Mouse (Mus musculus) monocyte, adult 5-6 weeks (primary cell): ENCODE data around the gene 2300003K06Rik. TPM values are rescaled to one million over a fixed set of nuclear protein-coding genes. Genes with fewer than 3 reads are reported as not detected.
"Not testable (repeated sequence)": the region's sequence is repeated elsewhere in the genome, so short reads cannot be mapped to it uniquely, and the experiment has no call there.

ENCODE experiments used
- ATAC-seq: fragments of 153-309, 156-312 bp; replicated peaks from 2 replicates; pipeline ENCODE4 v1.8.0; 2017; ENCODE audit warnings: mild to moderate bottlenecking; ENCODE audit not compliant: low TSS enrichment, insufficient number of reproducible peaks, severe bottlenecking, poor library complexity, low FRiP score
- total RNA-seq: library from RNA; stranded (forward); fragments of 200-1000, 200-491, 200-594 nt; gene quantifications from 3 replicates; pipeline ENCODE4 v1.2.3, GENCODE M21; 2017

2300003K06Rik gene
- not detected in 3 replicates for total RNA-seq

GRCm38 (mm10) chr11:99837966-99838365 lies at the start of gene 2300003K06Rik:
Gene 2300003K06Rik (minus strand): TSS chr11:99838066.
- ATAC-seq: no peak

- not testable (repeated sequence) for ATAC-seq
Measured at GRCm38 (mm10) chr11:99878887-99879286, 41.0 kb upstream of the 2300003K06Rik start, which contains the start of gene Gm11567. Gene Gm11567 (plus strand): TSS chr11:99879187.

- ATAC-seq: not testable (repeated sequence)
Measured at GRCm38 (mm10) chr11:99873089-99873488, 35.2 kb upstream of the 2300003K06Rik start, which contains the start of gene Krtap9-1. Gene Krtap9-1 (plus strand): TSS chr11:99873389.

- not testable (repeated sequence) for ATAC-seq
Measured at GRCm38 (mm10) chr11:99864176-99864575, 26.3 kb upstream of the 2300003K06Rik start, which contains the start of gene Gm11559. Gene Gm11559 (plus strand): TSS chr11:99864476.

GRCm38 (mm10) chr11:99858761-99859160 lies 20.9 kb upstream of the 2300003K06Rik start:
- no peak for ATAC-seq

- no peak for ATAC-seq
Measured at GRCm38 (mm10) chr11:99857617-99858016, 19.8 kb upstream of the 2300003K06Rik start, which contains the start of gene Gm11568. Gene Gm11568 (plus strand): TSS chr11:99857917.

GRCm38 (mm10) chr11:99854121-99854520 lies 16.3 kb upstream of the 2300003K06Rik start:
- no peak for ATAC-seq

- no peak for ATAC-seq
Measured at GRCm38 (mm10) chr11:99851508-99851907, 13.6 kb upstream of the 2300003K06Rik start, which contains the start of gene Krtap4-16. Gene Krtap4-16 (minus strand): TSS chr11:99851608.

GRCm38 (mm10) chr11:99846746-99847145 lies 8.9 kb upstream of the 2300003K06Rik start:
- ATAC-seq: no peak

- no peak for ATAC-seq
Measured at GRCm38 (mm10) chr11:99842185-99842584, 4.3 kb upstream of the 2300003K06Rik start.

- ATAC-seq: not testable (repeated sequence)
Measured at GRCm38 (mm10) chr11:99815566-99815965, 22.3 kb downstream of the 2300003K06Rik start, which contains the start of gene Gm11564. Gene Gm11564 (minus strand): TSS chr11:99815666.

- not testable (repeated sequence) for ATAC-seq
Measured at GRCm38 (mm10) chr11:99809792-99810191, 28.1 kb downstream of the 2300003K06Rik start, which contains the start of gene Krtap4-13. Gene Krtap4-13 (minus strand): TSS chr11:99809892.

- not testable (repeated sequence) for ATAC-seq
Measured at GRCm38 (mm10) chr11:99804346-99804745, 33.5 kb downstream of the 2300003K06Rik start, which contains the start of gene Gm11554. Gene Gm11554 (minus strand): TSS chr11:99804446.

- ATAC-seq: not testable (repeated sequence)
Measured at GRCm38 (mm10) chr11:99798832-99799231, 39.0 kb downstream of the 2300003K06Rik start, which contains the start of gene Gm11569. Gene Gm11569 (minus strand): TSS chr11:99798932.

- no peak for ATAC-seq
Measured at GRCm38 (mm10) chr11:99793367-99793766, 44.5 kb downstream of the 2300003K06Rik start, which contains the start of gene Gm11596. Gene Gm11596 (minus strand): TSS chr11:99793467.

Other genes starting within 250 kb of the 2300003K06Rik start
- gene Krtap1-3, start 246.7 kb downstream of the 2300003K06Rik start, total RNA-seq: not detected in 3 replicates
- gene Krtap9-3, start 240.0 kb downstream of the 2300003K06Rik start, total RNA-seq: not detected in 3 replicates
- not detected in 3 replicates for gene Gm11938, start 234.8 kb downstream of the 2300003K06Rik start, total RNA-seq
- not detected in 3 replicates for gene Gm11937, start 227.9 kb downstream of the 2300003K06Rik start, total RNA-seq
- not detected in 3 replicates for gene Krtap2-4, start 223.2 kb downstream of the 2300003K06Rik start, total RNA-seq
- gene Gm11562, start 217.6 kb downstream of the 2300003K06Rik start, total RNA-seq: not detected in 3 replicates
- gene Krtap4-1, start 209.8 kb downstream of the 2300003K06Rik start, total RNA-seq: not detected in 3 replicates
- gene Krtap4-2, start 203.0 kb downstream of the 2300003K06Rik start, total RNA-seq: not detected in 3 replicates
- not detected in 3 replicates for gene Krtap4-7, start 194.0 kb downstream of the 2300003K06Rik start, total RNA-seq
- gene Gm11555, start 187.8 kb downstream of the 2300003K06Rik start, total RNA-seq: not detected in 3 replicates
- not detected in 3 replicates for gene Gm11563, start 179.1 kb downstream of the 2300003K06Rik start, total RNA-seq
- gene Krtap4-6, start 172.1 kb downstream of the 2300003K06Rik start, total RNA-seq: not detected in 3 replicates
- not detected in 3 replicates for gene Gm14190, start 147.3 kb downstream of the 2300003K06Rik start, total RNA-seq
- not detected in 3 replicates for gene Gm14180, start 103.8 kb downstream of the 2300003K06Rik start, total RNA-seq
- gene Gm11595, start 65.2 kb downstream of the 2300003K06Rik start, total RNA-seq: not detected in 3 replicates
- gene Krtap4-8, start 57.4 kb downstream of the 2300003K06Rik start, total RNA-seq: not detected in 3 replicates
- not detected in 3 replicates for gene Krtap4-9, start 52.9 kb downstream of the 2300003K06Rik start, total RNA-seq
- not detected in 3 replicates for gene Gm11596, start 44.6 kb downstream of the 2300003K06Rik start, total RNA-seq
- gene Gm11569, start 39.1 kb downstream of the 2300003K06Rik start, total RNA-seq: not detected in 3 replicates
- not detected in 3 replicates for gene Gm11554, start 33.6 kb downstream of the 2300003K06Rik start, total RNA-seq
- gene Krtap4-13, start 28.2 kb downstream of the 2300003K06Rik start, total RNA-seq: not detected in 3 replicates
- gene Gm11564, start 22.4 kb downstream of the 2300003K06Rik start, total RNA-seq: not detected in 3 replicates
- gene Krtap4-16, start 13.5 kb upstream of the 2300003K06Rik start, total RNA-seq: not detected in 3 replicates
- gene Gm11568, start 19.9 kb upstream of the 2300003K06Rik start, total RNA-seq: not detected in 3 replicates
- not detected in 3 replicates for gene Gm11559, start 26.4 kb upstream of the 2300003K06Rik start, total RNA-seq
- gene Krtap9-1, start 35.3 kb upstream of the 2300003K06Rik start, total RNA-seq: not detected in 3 replicates
- not detected in 3 replicates for gene Gm11567, start 41.1 kb upstream of the 2300003K06Rik start, total RNA-seq
- not detected in 3 replicates for gene Krtap31-1, start 69.9 kb upstream of the 2300003K06Rik start, total RNA-seq
- not detected in 3 replicates for gene Gm11565, start 76.7 kb upstream of the 2300003K06Rik start, total RNA-seq
- not detected in 3 replicates for gene Krtap31-2, start 98.2 kb upstream of the 2300003K06Rik start, total RNA-seq
- not detected in 3 replicates for gene Krtap9-5, start 110.4 kb upstream of the 2300003K06Rik start, total RNA-seq
- gene Krtap29-1, start 141.0 kb upstream of the 2300003K06Rik start, total RNA-seq: not detected in 3 replicates
- not detected in 3 replicates for gene Krtap16-1, start 148.5 kb upstream of the 2300003K06Rik start, total RNA-seq
- not detected in 3 replicates for gene Krtap17-1, start 155.9 kb upstream of the 2300003K06Rik start, total RNA-seq
- gene Krt33a, start 178.1 kb upstream of the 2300003K06Rik start, total RNA-seq: not detected in 3 replicates
- gene Krt33b, start 191.8 kb upstream of the 2300003K06Rik start, total RNA-seq: not detected in 3 replicates
- not detected in 3 replicates for gene Krt34, start 203.5 kb upstream of the 2300003K06Rik start, total RNA-seq
- not detected in 3 replicates for gene Krt31, start 212.5 kb upstream of the 2300003K06Rik start, total RNA-seq